Mouse (Mus musculus): ENCODE measurements around the gene Tnfrsf25. TPM values are rescaled to one million over a fixed set of nuclear protein-coding genes. Genes with fewer than 3 reads are reported as not detected.

Tnfrsf25 gene
- polyA plus RNA-seq, 1 experiment from 2014 or later: 0.97 TPM

DNA sequence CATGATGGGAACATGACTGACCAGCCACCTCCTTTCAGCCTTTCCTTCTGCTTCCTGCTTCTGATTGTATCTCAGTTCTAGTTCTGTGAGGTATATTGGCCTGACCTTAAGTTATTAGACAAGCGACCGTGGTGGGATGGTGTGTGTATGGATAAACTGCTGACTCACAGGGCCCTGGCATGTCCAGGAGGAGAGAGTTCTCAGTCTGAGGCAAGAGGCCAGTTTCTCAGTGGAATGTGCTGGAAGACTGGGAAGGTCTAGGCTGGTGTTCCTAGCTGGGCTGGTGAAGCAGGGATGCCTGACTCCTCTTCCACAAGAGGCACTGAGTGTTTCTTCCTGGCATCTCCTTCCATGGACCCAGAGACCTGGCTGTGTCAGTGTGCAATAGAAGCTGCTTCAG, 47.0 kb downstream of the Tnfrsf25 start:
- H3K9me3 ChIP-seq (ENCODE audit: control insufficient read depth, low read length): no peaks in the 10 kb centered on the region
- no peak overlapping the region for H3K9ac ChIP-seq (ENCODE audit: low read length)
- H3K36me3 ChIP-seq (ENCODE audit: control insufficient read depth, insufficient read depth, low read length): no peaks in the 10 kb centered on the region
- ATAC-seq (replicated peaks; ENCODE audit: low FRiP score, low TSS enrichment, low read depth) (no peak), DNase-seq (ENCODE audit: low spot score) (no peak)
- peaks cover 49% of the 10 kb centered on the region for H3K27me3 ChIP-seq (replicated peaks; ENCODE audit: control insufficient read depth, insufficient read depth, low read length)
- H3K4me1 ChIP-seq (replicated peaks; ENCODE audit: control insufficient read depth, insufficient read depth, low read length): peaks cover 12% of the 10 kb centered on the region; the same call in 1 of the 2 replicates
- WGBS: 89% methylated on average over 2 of the region's 2 CpGs
- no peak overlapping the region for H3K4me3 ChIP-seq (ENCODE audit: low read depth, low read length)
- no peak overlapping the region for H3K27ac ChIP-seq (ENCODE audit: low read depth)
- H3K4me2 ChIP-seq (ENCODE audit: low read length): no peak overlapping the region

GRCm38 (mm10) chr4:152165036-152165931, 49.5 kb downstream of the Tnfrsf25 start:
- H3K4me1 ChIP-seq (replicated peaks; ENCODE audit: control insufficient read depth, insufficient read depth, low read length): no peaks in the 10 kb centered on the region
- 22% methylated on average over 22 of the region's 22 CpGs for WGBS
- H3K4me2 ChIP-seq (ENCODE audit: low read length): 0 out of 2 replicates have a peak overlapping the region, but pooled peaks have one; percentile 4
- H3K27me3 ChIP-seq (replicated peaks; ENCODE audit: control insufficient read depth, insufficient read depth, low read length): peaks cover 24% of the 10 kb centered on the region
- DNase-seq (ENCODE audit: low spot score): peak; percentile 89
- no peak overlapping the region for H3K27ac ChIP-seq (ENCODE audit: low read depth)
- no peaks in the 10 kb centered on the region for H3K9me3 ChIP-seq (ENCODE audit: control insufficient read depth, low read length)
- ATAC-seq (replicated peaks; ENCODE audit: low FRiP score, low TSS enrichment, low read depth): no peak
- H3K9ac ChIP-seq (ENCODE audit: low read length): no peak overlapping the region
- no peaks in the 10 kb centered on the region for H3K36me3 ChIP-seq (ENCODE audit: control insufficient read depth, insufficient read depth, low read length)
- no peak overlapping the region for H3K4me3 ChIP-seq (ENCODE audit: low read depth, low read length)

DNA sequence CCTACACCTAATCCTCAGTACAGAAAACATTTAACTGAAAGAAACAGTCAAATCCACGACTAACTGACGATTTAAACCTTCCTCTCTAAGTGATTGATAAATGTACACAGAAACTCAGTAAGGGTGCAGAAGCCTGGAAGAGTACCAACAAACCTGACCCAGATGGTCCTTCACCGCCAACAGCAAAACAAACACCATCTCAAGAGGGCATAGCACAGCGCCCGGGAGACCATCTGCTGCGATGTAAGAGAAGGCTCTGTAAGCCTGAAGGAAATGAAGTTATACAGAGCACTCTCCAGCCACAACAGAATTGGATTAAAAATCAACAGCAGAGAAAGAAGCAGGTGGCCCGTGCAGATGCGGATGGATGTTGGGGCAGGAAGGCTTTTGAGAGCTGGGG, 52.3 kb downstream of the Tnfrsf25 start:
- no peak overlapping the region for H3K4me2 ChIP-seq (ENCODE audit: low read length)
- H3K36me3 ChIP-seq (ENCODE audit: control insufficient read depth, insufficient read depth, low read length): no peaks in the 10 kb centered on the region
- H3K9me3 ChIP-seq (ENCODE audit: control insufficient read depth, low read length): no peaks in the 10 kb centered on the region
- DNase-seq (ENCODE audit: low spot score) (no peak), ATAC-seq (replicated peaks; ENCODE audit: low FRiP score, low TSS enrichment, low read depth) (no peak)
- no peak overlapping the region for H3K9ac ChIP-seq (ENCODE audit: low read length)
- no peaks in the 10 kb centered on the region for H3K27me3 ChIP-seq (replicated peaks; ENCODE audit: control insufficient read depth, insufficient read depth, low read length)
- no peaks in the 10 kb centered on the region for H3K4me1 ChIP-seq (replicated peaks; ENCODE audit: control insufficient read depth, insufficient read depth, low read length)
- no peak overlapping the region for H3K4me3 ChIP-seq (ENCODE audit: low read depth, low read length)
- H3K27ac ChIP-seq (ENCODE audit: low read depth): no peak overlapping the region; the same call in 1 of the 2 replicates
- WGBS: 43% methylated on average over 8 of the region's 8 CpGs

DNA sequence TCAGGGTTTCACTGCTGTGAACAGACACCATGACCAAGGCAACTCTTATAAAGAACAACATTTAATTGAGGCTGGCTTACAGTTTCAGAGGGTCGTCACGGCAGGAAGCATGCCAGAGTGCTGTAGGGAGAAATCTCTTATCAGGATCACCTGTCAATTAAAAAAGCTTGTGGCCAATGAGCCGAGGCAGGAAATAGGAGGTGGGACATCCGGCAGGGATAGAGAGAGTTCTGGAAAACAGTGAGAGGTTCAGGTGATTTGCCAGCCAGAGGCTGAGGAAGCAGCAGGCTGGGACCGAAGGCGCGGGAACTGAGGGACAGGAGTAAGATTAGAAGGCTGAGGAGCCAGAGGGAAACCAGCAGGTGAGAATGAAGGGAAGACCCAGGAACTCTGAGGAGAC, 53.4 kb downstream of the Tnfrsf25 start:
- DNase-seq (ENCODE audit: low spot score): no peak
- Histone ChIP-seq H3K4me1 (replicated peaks; ENCODE audit: control insufficient read depth, insufficient read depth, low read length) (no peaks in the 10 kb centered on the region), H3K36me3 (ENCODE audit: control insufficient read depth, insufficient read depth, low read length) (no peaks in the 10 kb centered on the region), H3K27me3 (replicated peaks; ENCODE audit: control insufficient read depth, insufficient read depth, low read length) (0 out of 2 replicates have a peak, but pooled peaks cover 7% of the 10 kb centered on the region), H3K9ac (ENCODE audit: low read length) (no peak overlapping the region), H3K4me2 (ENCODE audit: low read length) (no peak overlapping the region), H3K9me3 (ENCODE audit: control insufficient read depth, low read length) (no peaks in the 10 kb centered on the region), H3K4me3 (ENCODE audit: low read depth, low read length) (no peak overlapping the region), H3K27ac (ENCODE audit: low read depth) (no peak overlapping the region)
- no peak for ATAC-seq (replicated peaks; ENCODE audit: low FRiP score, low TSS enrichment, low read depth)
- WGBS: 76% methylated on average over 7 of the region's 7 CpGs

Other genes starting within 250 kb of the Tnfrsf25 start
- 72.7 and 76.7 TPM in 2 replicates for gene Dnajc11, start 182.2 kb upstream of the Tnfrsf25 start, polyA plus RNA-seq (2014; fragmentation: Nextera tagmentation; extraction: Ambion mirVana)
- 29.8 and 34.0 TPM in 2 replicates for gene Thap3, start 126.9 kb upstream of the Tnfrsf25 start, polyA plus RNA-seq (2014; fragmentation: Nextera tagmentation; extraction: Ambion mirVana)
- gene Phf13, start 119.7 kb upstream of the Tnfrsf25 start, polyA plus RNA-seq (2014; fragmentation: Nextera tagmentation; extraction: Ambion mirVana): 23.1 and 24.5 TPM in 2 replicates
- 5.9 and 6.1 TPM in 2 replicates for gene Klhl21, start 107.1 kb upstream of the Tnfrsf25 start, polyA plus RNA-seq (2014; fragmentation: Nextera tagmentation; extraction: Ambion mirVana)
- 16.3 and 28.0 TPM in 2 replicates for gene Zbtb48, start 88.3 kb upstream of the Tnfrsf25 start, polyA plus RNA-seq (2014; fragmentation: Nextera tagmentation; extraction: Ambion mirVana)
- gene Tas1r1, start 77.4 kb upstream of the Tnfrsf25 start, polyA plus RNA-seq (2014; fragmentation: Nextera tagmentation; extraction: Ambion mirVana): 0.14 and 0.17 TPM in 2 replicates
- gene Nol9, start 76.6 kb upstream of the Tnfrsf25 start, polyA plus RNA-seq (2014; fragmentation: Nextera tagmentation; extraction: Ambion mirVana): 34.9 and 36.0 TPM in 2 replicates
- 9.0 and 9.2 TPM in 2 replicates for gene Plekhg5, start 43.4 kb upstream of the Tnfrsf25 start, polyA plus RNA-seq (2014; fragmentation: Nextera tagmentation; extraction: Ambion mirVana)
- 22.8 and 24.2 TPM in 2 replicates for gene Espn, start 36.4 kb downstream of the Tnfrsf25 start, polyA plus RNA-seq (2014; fragmentation: Nextera tagmentation; extraction: Ambion mirVana)
- gene Hes2, start 42.9 kb downstream of the Tnfrsf25 start, polyA plus RNA-seq (2014; fragmentation: Nextera tagmentation; extraction: Ambion mirVana): not detected in 2 replicates
- 61.5 and 69.7 TPM in 2 replicates for gene Acot7, start 62.2 kb downstream of the Tnfrsf25 start, polyA plus RNA-seq (2014; fragmentation: Nextera tagmentation; extraction: Ambion mirVana)
- gene Gpr153, start 158.3 kb downstream of the Tnfrsf25 start, polyA plus RNA-seq (2014; fragmentation: Nextera tagmentation; extraction: Ambion mirVana): 8.2 and 9.4 TPM in 2 replicates
- not detected in 2 replicates for gene Hes3, start 175.7 kb downstream of the Tnfrsf25 start, polyA plus RNA-seq (2014; fragmentation: Nextera tagmentation; extraction: Ambion mirVana)
- gene Icmt, start 181.3 kb downstream of the Tnfrsf25 start, polyA plus RNA-seq (2014; fragmentation: Nextera tagmentation; extraction: Ambion mirVana): 22.0 and 25.8 TPM in 2 replicates
- gene Rnf207, start 203.1 kb downstream of the Tnfrsf25 start, polyA plus RNA-seq (2014; fragmentation: Nextera tagmentation; extraction: Ambion mirVana): 1.7 and 1.8 TPM in 2 replicates
- gene Rpl22, start 209.8 kb downstream of the Tnfrsf25 start, polyA plus RNA-seq (2014; fragmentation: Nextera tagmentation; extraction: Ambion mirVana): 473 and 504 TPM in 2 replicates
- 1.1 and 1.7 TPM in 2 replicates for gene Chd5, start 222.7 kb downstream of the Tnfrsf25 start, polyA plus RNA-seq (2014; fragmentation: Nextera tagmentation; extraction: Ambion mirVana)

All from intestine, embryonic 14.5 days (tissue).